12 mouse cellular contexts compared by ENCODE assay signal in the genomic region with DNA sequence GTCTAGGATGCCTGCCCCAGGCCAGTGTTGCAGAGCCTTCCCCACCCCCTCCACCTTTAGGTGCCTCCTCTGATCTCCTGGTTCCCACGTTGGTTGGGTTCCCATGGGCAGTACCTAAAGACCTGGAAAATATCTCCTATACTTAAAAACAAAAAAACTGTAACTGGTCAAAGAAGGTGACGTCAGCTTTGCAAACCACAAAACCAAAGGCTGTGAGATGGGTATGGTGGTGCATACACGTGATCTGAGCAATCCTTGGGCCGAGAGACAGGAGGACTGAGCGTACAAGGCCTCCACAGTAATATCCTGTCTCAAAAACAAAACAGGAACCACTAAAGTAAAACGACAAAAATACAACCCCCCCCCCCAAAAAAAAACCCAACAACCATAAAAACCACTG. TPM values are rescaled to one million over a fixed set of nuclear protein-coding genes. Genes with fewer than 3 reads are reported as not detected.
DNase-seq lines count a peak whose midpoint lies in the region; ATAC-seq and TF ChIP-seq lines count a peak whose summit lies in the region.
"Had no signal": no experiment of that assay in that cellular context is flagged by ENCODE, and none has a peak within 500 bp of the region (broad histone marks: within the 10 kb centered on the region; RNA-seq: fewer than 3 reads in every experiment).

No protein-coding gene starts in this region.

- H3K9me3 ChIP-seq in liver, embryonic 15.5 days (replicated peaks), result no peaks in the 10 kb centered on the region
- no peaks in the 10 kb centered on the region for H3K9me3 ChIP-seq in liver, embryonic 12.5 days (replicated peaks)
- H3K9me3 ChIP-seq in embryonic facial prominence, embryonic 12.5 days, result no peaks in the 10 kb centered on the region
- H3K9me3 ChIP-seq in forebrain, embryonic 12.5 days, result no peaks in the 10 kb centered on the region
- H3K9me3 ChIP-seq: forebrain, embryonic 15.5 days had no signal

- peaks cover 16% of the 10 kb centered on the region for H3K79me2 ChIP-seq in myocyte (ENCODE audit: control insufficient read depth, insufficient read depth)

- no peak for TF ChIP-seq POLR2A in myocyte (IDR thresholded peaks at IDR 0.05; ENCODE audit: insufficient read length, low read depth)

- H3K36me3 ChIP-seq in liver, embryonic 15.5 days (replicated peaks), result no peaks in the 10 kb centered on the region
- no peaks in the 10 kb centered on the region for H3K36me3 ChIP-seq in liver, embryonic 12.5 days
- H3K36me3 ChIP-seq in embryonic facial prominence, embryonic 12.5 days, result peaks cover 4% of the 10 kb centered on the region; the same call in 1 of the 2 replicates
- no peaks in the 10 kb centered on the region for H3K36me3 ChIP-seq in myocyte (ENCODE audit: control insufficient read depth, insufficient read depth)
- no peaks in the 10 kb centered on the region for H3K36me3 ChIP-seq in forebrain, embryonic 12.5 days (replicated peaks)
- H3K36me3 ChIP-seq: forebrain, embryonic 15.5 days had no signal

- H3K9ac ChIP-seq in liver, embryonic 15.5 days, result no peak overlapping the region
- no peak overlapping the region for H3K9ac ChIP-seq in liver, embryonic 12.5 days
- H3K9ac ChIP-seq in embryonic facial prominence, embryonic 12.5 days, result no peak overlapping the region
- H3K9ac ChIP-seq in forebrain, embryonic 12.5 days, result no peak overlapping the region
- H3K9ac ChIP-seq: forebrain, embryonic 15.5 days had no signal

- ATAC-seq in liver, embryonic 15.5 days (ENCODE audit: insufficient read depth), result no peak
- no peak for ATAC-seq in liver, embryonic 12.5 days
- no peak for ATAC-seq in embryonic facial prominence, embryonic 12.5 days (ENCODE audit: insufficient number of reproducible peaks, insufficient read depth, low FRiP score, low TSS enrichment)
- ATAC-seq in forebrain, embryonic 12.5 days (ENCODE audit: low FRiP score), result no peak
- ATAC-seq: forebrain, embryonic 15.5 days had no signal

- H3K4me2 ChIP-seq in liver, embryonic 15.5 days, result peak overlapping the region; percentile 59; the same call in 1 of the 2 replicates
- H3K4me2 ChIP-seq in liver, embryonic 12.5 days, result no peak overlapping the region
- peak overlapping the region; percentile 90 for H3K4me2 ChIP-seq in embryonic facial prominence, embryonic 12.5 days (replicated peaks)
- H3K4me2 ChIP-seq in myocyte (ENCODE audit: low read depth), result peak overlapping the region; percentile 85
- H3K4me2 ChIP-seq in forebrain, embryonic 12.5 days, result no peak overlapping the region

- peak; percentile 45 for DNase-seq in CD4-positive, CD25-positive, alpha-beta regulatory T cell, adult 2 months (ENCODE audit: low read depth, low spot score)
- no peak for DNase-seq in adrenal gland, adult 8-10 months
- no peak for DNase-seq in gastrocnemius, postnatal 4 days (ENCODE audit: low spot score in 2 of 2)
- DNase-seq: heart, adult 18-20 months; kidney, adult 11 months had no signal

- H3K4me1 ChIP-seq in liver, embryonic 15.5 days (replicated peaks), result peaks cover 38% of the 10 kb centered on the region
- peaks cover 30% of the 10 kb centered on the region for H3K4me1 ChIP-seq in liver, embryonic 12.5 days
- H3K4me1 ChIP-seq in embryonic facial prominence, embryonic 12.5 days, result peaks cover 33% of the 10 kb centered on the region
- H3K4me1 ChIP-seq in forebrain, embryonic 12.5 days, result peaks cover 26% of the 10 kb centered on the region

- H3K27me3 ChIP-seq in liver, embryonic 15.5 days, result peaks cover 45% of the 10 kb centered on the region
- peaks cover 55% of the 10 kb centered on the region for H3K27me3 ChIP-seq in liver, embryonic 12.5 days (replicated peaks)
- no peaks in the 10 kb centered on the region for H3K27me3 ChIP-seq in embryonic facial prominence, embryonic 12.5 days
- no peaks in the 10 kb centered on the region for H3K27me3 ChIP-seq in myocyte (ENCODE audit: control insufficient read depth, insufficient read depth, insufficient read length)
- H3K27me3 ChIP-seq in forebrain, embryonic 12.5 days, result peaks cover 37% of the 10 kb centered on the region

- H3K4me3 ChIP-seq in liver, embryonic 15.5 days (replicated peaks), result no peak overlapping the region
- H3K4me3 ChIP-seq in liver, embryonic 12.5 days, result no peak overlapping the region
- H3K4me3 ChIP-seq in embryonic facial prominence, embryonic 12.5 days, result no peak overlapping the region
- peak overlapping the region; percentile 77 for H3K4me3 ChIP-seq in myocyte
- no peak overlapping the region for H3K4me3 ChIP-seq in forebrain, embryonic 12.5 days (replicated peaks)
- H3K4me3 ChIP-seq: left cerebral cortex, adult 2 months had no signal

- no peak overlapping the region for H3ac ChIP-seq in myocyte (ENCODE audit: control insufficient read depth, insufficient read length)

- 26% methylated on average over 6 of the region's 6 CpGs for WGBS in liver, embryonic 15.5 days (ENCODE audit: insufficient replicate concordance)
- WGBS in liver, embryonic 12.5 days (ENCODE audit: insufficient replicate concordance), result 20% methylated on average over 6 of the region's 6 CpGs
- WGBS in embryonic facial prominence, embryonic 12.5 days, result 79% methylated on average over 6 of the region's 6 CpGs
- 74% methylated on average over 6 of the region's 6 CpGs for WGBS in forebrain, embryonic 12.5 days

- H3K27ac ChIP-seq in liver, embryonic 15.5 days (replicated peaks), result no peak overlapping the region
- H3K27ac ChIP-seq in liver, embryonic 12.5 days, result no peak overlapping the region
- no peak overlapping the region for H3K27ac ChIP-seq in embryonic facial prominence, embryonic 12.5 days
- no peak overlapping the region for H3K27ac ChIP-seq in forebrain, embryonic 12.5 days
- H3K27ac ChIP-seq: forebrain, embryonic 15.5 days; left cerebral cortex, adult 2 months had no signal

TF ChIP-seq in myocyte, 11 proteins besides CTCF, POLR2A, EP300 and RAD21:
- TF ChIP-seq CEBPB (IDR thresholded peaks at IDR 0.05; ENCODE audit: insufficient read depth, poor library complexity, severe bottlenecking) (no peak), E2F4 (IDR thresholded peaks at IDR 0.05; ENCODE audit: insufficient read depth) (no peak), USF1 (IDR thresholded peaks at IDR 0.05; ENCODE audit: low read depth) (peak; percentile 69), TCF3 (IDR thresholded peaks at IDR 0.05; ENCODE audit: insufficient read length, low read depth) (no peak)

RNA-seq across cellular contexts. Expression of gene Rhod, which starts 1.3 kb away (rescaled TPM):
- 7.9 and 8.5 TPM in 2 replicates for polyA plus RNA-seq in liver, embryonic 15.5 days (2015; fragmentation: Nextera tagmentation; extraction: Ambion mirVana)
- polyA plus RNA-seq in liver, embryonic 12.5 days (2016; fragmentation: Nextera tagmentation; extraction: Ambion mirVana), result 7.8 and 8.1 TPM in 2 replicates
- 36.6 and 47.2 TPM in 2 replicates for polyA plus RNA-seq in embryonic facial prominence, embryonic 12.5 days (2016; fragmentation: Nextera tagmentation; extraction: Ambion mirVana)
- 51.1 TPM for polyA plus RNA-seq in myocyte (2012; fragmentation: generic; extraction: Trizol)
- total RNA-seq in adrenal gland, adult 8-10 months (2022), result 10 to 100 TPM; 29.8 to 48.0 (median 39.3) TPM
- polyA plus RNA-seq in forebrain, embryonic 12.5 days (2016; fragmentation: Nextera tagmentation; extraction: Ambion mirVana), result 8.6 and 14.9 TPM in 2 replicates
- total RNA-seq in gastrocnemius, postnatal 4 days (2021), result 1 to 10 TPM; 4.4 to 5.2 TPM

RNA-seq across cellular contexts. Expression of gene Syt12, which starts 39.4 kb away (rescaled TPM):
- 0.12 and 0.33 TPM in 2 replicates for polyA plus RNA-seq in liver, embryonic 15.5 days (2015; fragmentation: Nextera tagmentation; extraction: Ambion mirVana)
- polyA plus RNA-seq in liver, embryonic 12.5 days (2016; fragmentation: Nextera tagmentation; extraction: Ambion mirVana), result 0.35 and 0.42 TPM in 2 replicates
- 2.1 and 2.3 TPM in 2 replicates for polyA plus RNA-seq in embryonic facial prominence, embryonic 12.5 days (2016; fragmentation: Nextera tagmentation; extraction: Ambion mirVana)
- 22.3 TPM for polyA plus RNA-seq in myocyte (2012; fragmentation: generic; extraction: Trizol)
- 10 to 100 TPM; 60.5 to 90.4 (median 73.7) TPM for total RNA-seq in adrenal gland, adult 8-10 months (2022)
- 1.3 and 2.7 TPM in 2 replicates for polyA plus RNA-seq in forebrain, embryonic 12.5 days (2016; fragmentation: Nextera tagmentation; extraction: Ambion mirVana)
- total RNA-seq in gastrocnemius, postnatal 4 days (2021), result 1 to 10 TPM in 1 of 2 experiments, under 1 TPM in 1; 0.86 to 1.0 TPM

RNA-seq across cellular contexts. Expression of gene Kdm2a, which starts 39.8 kb away (rescaled TPM):
- 12.9 and 13.1 TPM in 2 replicates for polyA plus RNA-seq in liver, embryonic 15.5 days (2015; fragmentation: Nextera tagmentation; extraction: Ambion mirVana)
- 25.4 and 28.1 TPM in 2 replicates for polyA plus RNA-seq in liver, embryonic 12.5 days (2016; fragmentation: Nextera tagmentation; extraction: Ambion mirVana)
- polyA plus RNA-seq in embryonic facial prominence, embryonic 12.5 days (2016; fragmentation: Nextera tagmentation; extraction: Ambion mirVana), result 61.6 and 65.4 TPM in 2 replicates
- 20.3 TPM for polyA plus RNA-seq in myocyte (2012; fragmentation: generic; extraction: Trizol)
- 100 to 1,000 TPM in 3 of 4 experiments, 10 to 100 TPM in 1; 88.6 to 150 (median 124) TPM for total RNA-seq in adrenal gland, adult 8-10 months (2022)
- 57.2 and 61.0 TPM in 2 replicates for polyA plus RNA-seq in forebrain, embryonic 12.5 days (2016; fragmentation: Nextera tagmentation; extraction: Ambion mirVana)
- total RNA-seq in gastrocnemius, postnatal 4 days (2021), result 10 to 100 TPM; 50.9 to 66.8 TPM

Comparison
In these comparisons a context has a peak if more than half of its experiments do, and no peak if none do; other contexts are left out.
1. H3K4me2 ChIP-seq: peak in liver, embryonic 15.5 days (single experiment), embryonic facial prominence, embryonic 12.5 days (single experiment) and myocyte (single experiment); none in liver, embryonic 12.5 days (single experiment) and forebrain, embryonic 12.5 days (single experiment).